Mouse (Mus musculus): ENCODE results near the gene Gosr2. TPM values are rescaled to one million over a fixed set of nuclear protein-coding genes. Genes with fewer than 3 reads are reported as not detected.

Gene Gosr2
- polyA plus RNA-seq, 1 experiment from 2014 or later: 96.4 TPM

DNA sequence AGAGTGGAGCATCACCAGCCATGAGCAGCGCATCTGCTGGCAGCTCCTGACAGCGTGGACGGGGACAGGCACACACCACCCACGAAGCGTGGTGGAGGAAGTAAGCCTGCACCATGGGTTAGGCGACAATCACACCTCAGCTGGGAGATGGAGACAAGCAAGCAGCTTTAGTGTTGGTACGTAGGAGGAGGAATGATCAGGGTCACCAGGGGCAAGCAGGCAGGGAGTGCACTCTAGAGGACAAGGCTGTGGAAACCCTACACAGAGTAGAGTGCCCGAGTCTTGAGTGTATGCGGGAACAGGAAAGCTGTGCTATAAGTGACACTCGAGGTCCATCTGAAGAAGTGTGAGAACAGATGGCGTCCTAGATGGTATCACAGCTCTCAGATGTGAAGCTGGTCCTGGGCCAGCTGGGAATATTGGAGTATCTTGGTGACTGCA lies 26.7 kb upstream of the Gosr2 start:
- no peak overlapping the region for H3K27ac ChIP-seq (replicated peaks; ENCODE audit: low read depth, low read length)
- WGBS: 86% methylated on average over 11 of the region's 11 CpGs
- no peak for DNase-seq

DNA sequence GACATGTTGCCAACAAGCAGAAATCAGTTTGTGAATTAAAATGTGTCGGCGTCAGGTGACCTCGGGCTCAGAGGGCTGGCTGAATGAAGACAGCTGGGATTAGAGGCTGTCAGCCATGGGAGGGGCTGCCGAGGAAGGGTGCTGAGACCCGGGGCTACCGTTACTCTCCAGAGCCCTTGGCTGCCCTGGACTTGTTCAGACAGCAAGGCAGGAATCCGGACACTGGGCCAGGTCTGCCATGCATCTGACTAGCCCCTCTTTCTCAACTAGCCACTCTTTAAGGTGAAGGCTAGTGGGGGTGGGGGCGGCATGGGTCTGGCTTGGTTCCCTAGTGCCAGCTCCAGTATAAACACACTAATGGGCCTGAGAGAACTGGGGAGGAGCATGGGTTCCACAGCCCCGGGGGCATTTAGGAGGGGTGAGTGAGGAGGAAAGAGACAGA lies 24.4 kb upstream of the Gosr2 start:
- Histone ChIP-seq H3K36me3 (ENCODE audit: control insufficient read depth, insufficient read depth, low read length) (no peaks in the 10 kb centered on the region), H3K9me3 (ENCODE audit: control insufficient read depth, low read length) (no peaks in the 10 kb centered on the region), H3K4me2 (ENCODE audit: low read length) (peak overlapping the region; percentile 46), H3K27ac (replicated peaks; ENCODE audit: low read depth, low read length) (peak overlapping the region; percentile 71), H3K4me3 (replicated peaks; ENCODE audit: low read depth, low read length) (peak overlapping the region; percentile 8; the same call in 1 of the 2 replicates), H3K27me3 (ENCODE audit: control insufficient read depth, insufficient read depth, low read length) (no peaks in the 10 kb centered on the region), H3K9ac (replicated peaks; ENCODE audit: low read length) (no peak overlapping the region; the same call in 1 of the 2 replicates), H3K4me1 (ENCODE audit: control insufficient read depth, insufficient read depth, low read length) (peaks cover 14% of the 10 kb centered on the region)
- 15% methylated on average over 9 of the region's 9 CpGs for WGBS
- ATAC-seq (ENCODE audit: low FRiP score, low TSS enrichment) (peak; percentile 66; the same call in 1 of the 2 replicates), DNase-seq (peak; percentile 71)

More for the DNA sequence above, 26.7 kb upstream of the Gosr2 start:
- Histone ChIP-seq H3K4me2 (ENCODE audit: low read length) (no peak overlapping the region), H3K9ac (replicated peaks; ENCODE audit: low read length) (no peak overlapping the region), H3K9me3 (ENCODE audit: control insufficient read depth, low read length) (no peaks in the 10 kb centered on the region), H3K4me1 (ENCODE audit: control insufficient read depth, insufficient read depth, low read length) (peaks cover 14% of the 10 kb centered on the region), H3K36me3 (ENCODE audit: control insufficient read depth, insufficient read depth, low read length) (no peaks in the 10 kb centered on the region), H3K4me3 (replicated peaks; ENCODE audit: low read depth, low read length) (no peak overlapping the region), H3K27me3 (ENCODE audit: control insufficient read depth, insufficient read depth, low read length) (no peaks in the 10 kb centered on the region)
- no peak for ATAC-seq (ENCODE audit: low FRiP score, low TSS enrichment)

DNA sequence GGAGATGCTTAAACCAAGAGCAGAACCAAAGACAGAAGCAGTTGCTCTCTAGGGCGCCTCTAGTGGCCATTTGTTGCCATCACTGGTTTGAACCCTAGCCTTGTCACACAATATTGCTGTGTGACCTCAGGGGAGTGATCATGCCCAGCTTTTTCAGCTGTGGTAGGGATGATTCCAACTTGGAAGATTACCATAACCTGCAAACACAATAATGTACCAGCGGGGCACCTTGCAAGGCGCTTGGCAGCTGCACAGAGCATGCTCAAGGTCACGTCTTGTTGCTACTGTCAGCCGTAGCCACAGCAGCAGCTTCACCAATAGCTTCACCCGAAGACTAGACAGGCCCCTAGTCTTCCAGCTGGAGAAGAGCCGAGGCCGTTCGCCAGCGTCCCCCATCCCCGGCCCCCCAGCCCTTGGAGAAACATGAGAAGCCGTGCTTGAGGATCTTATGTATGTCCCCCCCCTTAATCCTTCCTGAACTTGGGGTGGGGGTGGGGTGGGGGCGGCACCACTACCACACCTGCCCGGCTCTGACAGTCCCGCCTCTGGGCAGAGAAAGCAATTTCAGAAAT lies 23.9 kb upstream of the Gosr2 start:
- no peaks in the 10 kb centered on the region for H3K9me3 ChIP-seq (ENCODE audit: control insufficient read depth, low read length)
- peaks cover 14% of the 10 kb centered on the region for H3K4me1 ChIP-seq (ENCODE audit: control insufficient read depth, insufficient read depth, low read length)
- ATAC-seq (ENCODE audit: low FRiP score, low TSS enrichment) (peak; percentile 50), DNase-seq (peak; percentile 74)
- 12% methylated on average over 15 of the region's 15 CpGs for WGBS
- peak overlapping the region; percentile 46 for H3K4me2 ChIP-seq (ENCODE audit: low read length)
- no peaks in the 10 kb centered on the region for H3K27me3 ChIP-seq (ENCODE audit: control insufficient read depth, insufficient read depth, low read length)
- H3K9ac ChIP-seq (replicated peaks; ENCODE audit: low read length): no peak overlapping the region; the same call in 1 of the 2 replicates
- peak overlapping the region; percentile 8 for H3K4me3 ChIP-seq (replicated peaks; ENCODE audit: low read depth, low read length)
- no peaks in the 10 kb centered on the region for H3K36me3 ChIP-seq (ENCODE audit: control insufficient read depth, insufficient read depth, low read length)
- peak overlapping the region; percentile 71 for H3K27ac ChIP-seq (replicated peaks; ENCODE audit: low read depth, low read length)

DNA sequence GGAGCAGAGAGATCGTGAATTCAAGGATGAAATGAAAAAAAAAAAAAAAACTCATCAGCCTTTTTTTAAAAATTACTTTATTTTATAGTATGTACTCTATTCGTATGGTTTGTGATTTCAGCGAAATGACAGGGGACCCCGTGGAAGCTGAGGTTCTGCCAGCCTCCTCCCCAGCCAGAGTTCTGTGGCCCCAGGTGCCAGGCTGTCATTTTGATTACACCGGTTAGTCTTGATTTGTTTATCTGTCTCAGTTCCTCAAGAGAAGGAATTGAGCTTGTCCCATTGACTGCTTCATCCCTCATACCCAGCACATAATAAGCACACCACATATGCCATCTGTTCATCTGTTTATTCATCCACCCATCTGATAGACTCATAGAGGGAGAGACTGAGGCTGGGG lies 21.7 kb upstream of the Gosr2 start:
- 42% methylated on average over 5 of the region's 5 CpGs for WGBS
- ATAC-seq (ENCODE audit: low FRiP score, low TSS enrichment): no peak
- peak; percentile 46 for DNase-seq

DNA sequence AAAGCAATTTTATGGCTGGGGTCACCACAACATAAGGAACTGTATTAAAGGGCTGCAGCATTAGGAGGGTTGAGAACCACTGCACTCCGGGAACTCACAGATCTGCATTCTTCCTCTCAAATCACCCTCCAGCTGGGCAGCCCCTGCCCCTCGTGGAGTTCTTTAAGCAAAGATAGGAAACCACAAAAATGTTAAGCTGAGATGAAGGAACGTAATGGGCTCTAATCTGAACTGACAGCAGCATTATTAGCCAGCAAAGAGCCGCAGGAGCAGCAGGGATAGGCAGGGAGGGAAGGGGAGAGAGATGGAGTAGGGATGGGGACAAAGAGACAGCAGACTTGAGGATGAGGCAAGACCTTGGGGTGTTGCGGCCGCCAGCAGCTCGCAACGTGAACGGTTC lies 19.3 kb upstream of the Gosr2 start:
- Histone ChIP-seq H3K27me3 (ENCODE audit: control insufficient read depth, insufficient read depth, low read length) (no peaks in the 10 kb centered on the region), H3K4me1 (ENCODE audit: control insufficient read depth, insufficient read depth, low read length) (peaks cover 6% of the 10 kb centered on the region), H3K9me3 (ENCODE audit: control insufficient read depth, low read length) (no peaks in the 10 kb centered on the region), H3K4me2 (ENCODE audit: low read length) (no peak overlapping the region), H3K36me3 (ENCODE audit: control insufficient read depth, insufficient read depth, low read length) (no peaks in the 10 kb centered on the region), H3K4me3 (replicated peaks; ENCODE audit: low read depth, low read length) (no peak overlapping the region), H3K27ac (replicated peaks; ENCODE audit: low read depth, low read length) (peak overlapping the region; percentile 57), H3K9ac (replicated peaks; ENCODE audit: low read length) (no peak overlapping the region)
- ATAC-seq (ENCODE audit: low FRiP score, low TSS enrichment) (no peak), DNase-seq (peak; percentile 41)
- 18% methylated on average over 9 of the region's 9 CpGs for WGBS

More for the DNA sequence above, 21.7 kb upstream of the Gosr2 start:
- no peak overlapping the region for H3K9ac ChIP-seq (replicated peaks; ENCODE audit: low read length)
- H3K9me3 ChIP-seq (ENCODE audit: control insufficient read depth, low read length): no peaks in the 10 kb centered on the region
- H3K27ac ChIP-seq (replicated peaks; ENCODE audit: low read depth, low read length): no peak overlapping the region
- H3K4me2 ChIP-seq (ENCODE audit: low read length): no peak overlapping the region
- H3K27me3 ChIP-seq (ENCODE audit: control insufficient read depth, insufficient read depth, low read length): no peaks in the 10 kb centered on the region
- no peaks in the 10 kb centered on the region for H3K36me3 ChIP-seq (ENCODE audit: control insufficient read depth, insufficient read depth, low read length)
- no peak overlapping the region for H3K4me3 ChIP-seq (replicated peaks; ENCODE audit: low read depth, low read length)
- peaks cover 14% of the 10 kb centered on the region for H3K4me1 ChIP-seq (ENCODE audit: control insufficient read depth, insufficient read depth, low read length)

DNA sequence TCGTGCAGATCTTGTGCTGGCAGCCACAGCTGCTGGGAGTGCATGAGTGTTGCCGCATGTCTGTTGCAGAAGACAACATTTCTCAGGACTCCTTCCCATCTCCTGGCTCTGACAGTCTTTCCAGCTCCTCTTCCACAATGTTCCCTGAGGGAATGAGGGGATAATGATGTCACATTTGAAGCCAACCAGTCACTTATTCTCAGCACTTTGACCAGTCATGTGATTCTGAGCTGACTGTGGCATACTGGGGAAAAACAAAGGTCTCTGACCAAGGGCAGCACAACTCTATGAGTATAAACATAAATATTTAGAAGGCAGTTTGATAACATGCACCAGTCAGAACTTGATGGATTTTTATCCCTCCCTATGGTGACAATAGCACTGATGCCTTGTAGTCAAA lies 16.4 kb upstream of the Gosr2 start:
- no peaks in the 10 kb centered on the region for H3K4me1 ChIP-seq (ENCODE audit: control insufficient read depth, insufficient read depth, low read length)
- H3K4me3 ChIP-seq (replicated peaks; ENCODE audit: low read depth, low read length): no peak overlapping the region
- H3K4me2 ChIP-seq (ENCODE audit: low read length): no peak overlapping the region
- no peak overlapping the region for H3K9ac ChIP-seq (replicated peaks; ENCODE audit: low read length)
- DNase-seq (no peak), ATAC-seq (ENCODE audit: low FRiP score, low TSS enrichment) (no peak)
- H3K36me3 ChIP-seq (ENCODE audit: control insufficient read depth, insufficient read depth, low read length): no peaks in the 10 kb centered on the region
- WGBS: 89% methylated on average over 2 of the region's 2 CpGs
- H3K27me3 ChIP-seq (ENCODE audit: control insufficient read depth, insufficient read depth, low read length): no peaks in the 10 kb centered on the region
- H3K9me3 ChIP-seq (ENCODE audit: control insufficient read depth, low read length): no peaks in the 10 kb centered on the region
- no peak overlapping the region for H3K27ac ChIP-seq (replicated peaks; ENCODE audit: low read depth, low read length)

DNA sequence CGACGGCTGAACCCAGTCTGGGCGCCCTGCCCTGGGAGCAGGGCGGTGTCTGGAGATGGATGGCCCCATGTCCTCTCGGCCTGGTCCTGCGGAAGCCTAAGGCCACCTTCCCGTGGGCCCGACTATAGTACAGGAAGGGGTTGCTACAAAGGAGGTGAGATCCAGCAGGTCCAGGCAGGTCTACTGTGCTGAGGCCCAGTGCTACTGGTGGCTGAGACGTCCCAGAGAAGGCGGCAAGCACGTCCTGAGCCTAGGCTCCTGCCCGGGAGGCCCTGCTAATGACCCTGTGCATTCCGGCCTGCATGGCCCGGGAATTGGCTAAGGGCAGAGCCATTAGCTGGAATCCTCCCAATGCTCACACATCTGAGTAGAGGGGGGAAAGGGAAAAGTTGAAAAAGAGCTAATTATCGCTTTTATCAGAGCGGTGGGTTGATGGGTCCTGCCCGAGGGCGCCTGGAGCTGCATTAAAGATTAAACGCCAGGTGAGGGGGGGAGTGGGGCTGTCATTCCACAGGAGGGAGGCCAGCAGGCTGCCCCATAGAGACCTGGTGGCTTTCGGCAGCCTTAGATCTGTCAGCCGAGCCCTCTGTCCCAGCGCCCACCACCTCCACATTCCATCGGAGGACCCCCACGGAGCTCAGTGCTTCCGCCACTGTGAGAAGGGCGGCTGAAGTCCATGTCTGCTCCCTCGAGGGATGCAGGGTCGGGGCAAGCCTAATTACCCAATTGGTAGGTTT lies 14.3 kb upstream of the Gosr2 start:
- H3K27me3 ChIP-seq (ENCODE audit: control insufficient read depth, insufficient read depth, low read length): no peaks in the 10 kb centered on the region
- ATAC-seq (ENCODE audit: low FRiP score, low TSS enrichment): no peak

DNA sequence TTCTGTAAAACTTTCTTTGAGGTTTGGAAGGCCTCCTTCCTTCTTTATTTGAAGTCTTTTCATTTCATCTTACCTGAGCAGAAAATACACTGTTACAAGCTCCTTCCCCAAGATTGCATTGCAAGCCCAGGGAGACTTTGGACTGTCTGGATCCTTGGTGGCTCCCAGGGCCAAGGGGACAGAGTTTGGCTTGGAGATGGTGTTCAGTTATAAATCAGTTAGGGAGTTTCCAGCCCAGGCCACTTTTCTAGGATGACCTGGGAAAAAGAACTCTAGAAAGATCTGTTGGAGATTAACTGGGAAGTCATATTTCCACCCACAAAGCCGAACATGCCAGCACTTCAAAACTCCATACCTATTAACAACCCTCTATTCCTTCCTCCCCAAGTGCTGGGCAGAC lies 12.3 kb upstream of the Gosr2 start:
- Histone ChIP-seq H3K36me3 (ENCODE audit: control insufficient read depth, insufficient read depth, low read length) (no peaks in the 10 kb centered on the region), H3K27ac (replicated peaks; ENCODE audit: low read depth, low read length) (no peak overlapping the region), H3K9me3 (ENCODE audit: control insufficient read depth, low read length) (no peaks in the 10 kb centered on the region), H3K27me3 (ENCODE audit: control insufficient read depth, insufficient read depth, low read length) (no peaks in the 10 kb centered on the region), H3K9ac (replicated peaks; ENCODE audit: low read length) (no peak overlapping the region), H3K4me3 (replicated peaks; ENCODE audit: low read depth, low read length) (no peak overlapping the region), H3K4me2 (ENCODE audit: low read length) (no peak overlapping the region), H3K4me1 (ENCODE audit: control insufficient read depth, insufficient read depth, low read length) (no peaks in the 10 kb centered on the region)
- 91% methylated on average over 1 of the region's 1 CpGs for WGBS
- ATAC-seq (ENCODE audit: low FRiP score, low TSS enrichment) (no peak), DNase-seq (no peak)

More for the DNA sequence above, 14.3 kb upstream of the Gosr2 start:
- H3K4me3 ChIP-seq (replicated peaks; ENCODE audit: low read depth, low read length): no peak overlapping the region
- no peak overlapping the region for H3K4me2 ChIP-seq (ENCODE audit: low read length)
- no peaks in the 10 kb centered on the region for H3K4me1 ChIP-seq (ENCODE audit: control insufficient read depth, insufficient read depth, low read length)
- H3K9ac ChIP-seq (replicated peaks; ENCODE audit: low read length): no peak overlapping the region
- no peaks in the 10 kb centered on the region for H3K9me3 ChIP-seq (ENCODE audit: control insufficient read depth, low read length)
- no peak overlapping the region for H3K27ac ChIP-seq (replicated peaks; ENCODE audit: low read depth, low read length)
- WGBS: 68% methylated on average over 28 of the region's 28 CpGs
- no peak for DNase-seq
- no peaks in the 10 kb centered on the region for H3K36me3 ChIP-seq (ENCODE audit: control insufficient read depth, insufficient read depth, low read length)

DNA sequence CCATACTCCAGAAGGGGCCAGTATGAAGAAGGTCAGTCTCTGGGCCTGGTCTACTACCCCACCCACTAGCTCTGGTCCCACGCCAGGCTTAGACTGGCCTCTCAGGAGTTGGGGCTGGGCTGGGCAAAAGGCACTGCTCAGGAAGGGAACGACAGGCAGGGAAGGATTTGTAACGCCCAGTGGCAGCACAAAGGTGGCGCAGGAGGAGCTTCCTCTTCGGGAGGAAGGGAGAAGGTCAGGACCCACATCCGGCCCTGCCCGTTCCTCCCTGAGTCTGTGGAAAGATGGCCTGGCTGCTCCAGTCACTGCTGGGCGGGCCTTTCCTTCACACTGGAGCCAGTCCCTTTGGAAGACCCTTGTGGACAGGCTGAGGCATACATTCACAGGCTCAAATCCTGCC lies 9.3 kb upstream of the Gosr2 start:
- H3K4me1 ChIP-seq (ENCODE audit: control insufficient read depth, insufficient read depth, low read length): no peaks in the 10 kb centered on the region
- no peak overlapping the region for H3K9ac ChIP-seq (replicated peaks; ENCODE audit: low read length)
- H3K4me2 ChIP-seq (ENCODE audit: low read length): no peak overlapping the region
- no peaks in the 10 kb centered on the region for H3K9me3 ChIP-seq (ENCODE audit: control insufficient read depth, low read length)
- H3K27me3 ChIP-seq (ENCODE audit: control insufficient read depth, insufficient read depth, low read length): no peaks in the 10 kb centered on the region
- ATAC-seq (ENCODE audit: low FRiP score, low TSS enrichment) (no peak), DNase-seq (no peak)
- H3K36me3 ChIP-seq (ENCODE audit: control insufficient read depth, insufficient read depth, low read length): no peaks in the 10 kb centered on the region
- no peak overlapping the region for H3K27ac ChIP-seq (replicated peaks; ENCODE audit: low read depth, low read length)
- no peak overlapping the region for H3K4me3 ChIP-seq (replicated peaks; ENCODE audit: low read depth, low read length)
- WGBS: 68% methylated on average over 8 of the region's 8 CpGs

Measured in midbrain, embryonic 14.5 days (tissue).